Mouse (Mus musculus) liver, embryonic 14.5 days (tissue): ENCODE measurements around the gene Gpr55. TPM values are rescaled to one million over a fixed set of nuclear protein-coding genes. Genes with fewer than 3 reads are reported as not detected.

Experiments
- ATAC-seq: fragments of 200-750 bp; cut with Nextera tagmentation; 2 replicates; pipeline ENCODE4 v1.8.0; 2017; ENCODE audit warnings: moderate number of reproducible peaks, mild to moderate bottlenecking, moderate library complexity; ENCODE audit not compliant: insufficient read depth
- DNase-seq, 3 experiments: peaks; one replicate each; pipeline ENCODE4 v3.0.0-alpha.2; 2012 to 2013; ENCODE audit warnings: low read depth in 3 of 3, low spot score in 3 of 3
- H3K27ac ChIP-seq: fragments of 300-500 bp; sonication (generic); 2 replicates; pipeline ENCODE4 v1.5.1; 2014; ENCODE audit warnings: moderate library complexity, mild to moderate bottlenecking, control low read depth, inconsistent platforms
- H3K27me3 ChIP-seq: fragments of 300-500 bp; sonication (generic); 2 replicates; pipeline ENCODE4 v1.6.1; 2014; ENCODE audit warnings: mild to moderate bottlenecking, low read length, moderate library complexity; ENCODE audit not compliant: control insufficient read depth, insufficient read depth
- H3K36me3 ChIP-seq: fragments of 300-500 bp; sonication (generic); replicated peaks from 2 replicates; pipeline ENCODE4 v1.6.1; 2014; ENCODE audit warnings: low read depth; ENCODE audit not compliant: control insufficient read depth, insufficient read depth
- H3K4me1 ChIP-seq, 2 experiments: fragments of 200-500 bp in 1 of 2; fragments of 300-500 bp in 1 of 2; sonication (generic) in 1 of 2; replicated peaks; 2 replicates each; pipeline ENCODE4 v1.6.1; 2012 to 2014; ENCODE audit warnings: antibody characterized with exemption in 1 of 2, inconsistent platforms in 1 of 2, low read length in 1 of 2; ENCODE audit not compliant: control insufficient read depth in 2 of 2, insufficient read depth in 2 of 2
- H3K4me2 ChIP-seq: fragments of 300-500 bp; sonication (generic); 2 replicates; pipeline ENCODE4 v1.6.1; 2014; ENCODE audit warnings: low read depth, mild to moderate bottlenecking, control low read depth, moderate library complexity
- H3K4me3 ChIP-seq, 2 experiments: fragments of 200-500 bp in 1 of 2; fragments of 300-500 bp in 1 of 2; sonication (generic) in 1 of 2; 2 replicates each; pipeline ENCODE4 v1.5.1; 2012 to 2014; ENCODE audit warnings: low read depth in 2 of 2, low read length in 2 of 2, mild to moderate bottlenecking in 2 of 2, control low read depth in 1 of 2, inconsistent platforms in 1 of 2, moderate library complexity in 1 of 2; ENCODE audit not compliant: insufficient read depth in 1 of 2
- H3K9ac ChIP-seq: fragments of 300-500 bp; sonication (generic); replicated peaks from 2 replicates; pipeline ENCODE4 v1.6.1; 2014; ENCODE audit warnings: mild to moderate bottlenecking, control low read depth, moderate library complexity
- H3K9me3 ChIP-seq: fragments of 300-500 bp; sonication (generic); 2 replicates; pipeline ENCODE4 v1.6.1; 2016; ENCODE audit warnings: low read length, mixed read lengths; ENCODE audit not compliant: control insufficient read depth
- CTCF ChIP-seq: IDR thresholded peaks from 2 replicates; pipeline ENCODE4 v1.5.1; 2016; ENCODE audit warnings: antibody characterized with exemption, low read depth, control low read depth
- EP300 ChIP-seq: IDR thresholded peaks from 2 replicates; pipeline ENCODE4 v1.6.1; 2016; ENCODE audit warnings: antibody characterized with exemption, low read depth
- WGBS: fragments of 180-500 bp; shearing (Covaris S2); extraction: QIAGEN DNeasy Blood & Tissue Kit; methylation state at CpG from one replicate; pipeline ENCODE4 v1.1.7; 2014; ENCODE audit not compliant: insufficient replicate concordance; 5-methylcytosine and 5-hydroxymethylcytosine counted together
- polyA plus RNA-seq, 2 experiments: library from polyadenylated mRNA; depleted of rRNA in 1 of 2; stranded (reverse) in 1 of 2; unstranded in 1 of 2; fragments of >200 nt; fragmentation: Nextera tagmentation in 1 of 2; extraction: Ambion mirVana in 1 of 2; gene quantifications; 2 replicates each; pipeline versions ENCODE4 v1.2.1 to v1.2.3; 2012 to 2014

Gpr55 gene
- polyA plus RNA-seq, 2 experiments, result 0.04 TPM; not detected in 1

DNA sequence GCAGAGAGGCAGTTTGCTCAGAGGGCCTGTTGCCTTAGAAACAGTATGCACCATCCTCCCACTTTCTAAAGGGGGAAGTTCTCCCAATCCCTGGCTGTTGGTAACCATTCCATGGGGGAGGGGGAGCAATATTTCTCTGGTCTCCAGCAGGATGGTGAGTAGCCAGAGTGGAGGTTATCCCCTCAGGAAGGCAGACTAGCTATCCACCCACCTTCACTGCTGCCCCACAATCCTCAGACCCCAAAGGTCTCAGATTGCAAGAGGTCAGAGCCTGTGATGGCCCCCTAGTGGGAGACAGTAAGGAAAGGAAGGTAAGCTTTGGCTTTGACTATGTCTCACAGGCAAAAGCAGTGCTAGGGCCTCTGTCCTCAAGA is 61.4 kb downstream of the Gpr55 start:
- no peak overlapping the region for H3K4me2 ChIP-seq
- no peak overlapping the region for H3K4me3 ChIP-seq
- ATAC-seq, result no peak
- H3K9ac ChIP-seq, result no peak overlapping the region
- H3K27ac ChIP-seq, result no peak overlapping the region
- no peak for TF ChIP-seq EP300
- TF ChIP-seq CTCF, result no peak
- DNase-seq, result no peak
- H3K4me1 ChIP-seq, result peaks cover 0 to 42% of the 10 kb centered on the region in 2 experiments; a peak in 3 of 4 replicates
- no peaks in the 10 kb centered on the region for H3K9me3 ChIP-seq
- no peaks in the 10 kb centered on the region for H3K36me3 ChIP-seq
- H3K27me3 ChIP-seq, result no peaks in the 10 kb centered on the region

DNA sequence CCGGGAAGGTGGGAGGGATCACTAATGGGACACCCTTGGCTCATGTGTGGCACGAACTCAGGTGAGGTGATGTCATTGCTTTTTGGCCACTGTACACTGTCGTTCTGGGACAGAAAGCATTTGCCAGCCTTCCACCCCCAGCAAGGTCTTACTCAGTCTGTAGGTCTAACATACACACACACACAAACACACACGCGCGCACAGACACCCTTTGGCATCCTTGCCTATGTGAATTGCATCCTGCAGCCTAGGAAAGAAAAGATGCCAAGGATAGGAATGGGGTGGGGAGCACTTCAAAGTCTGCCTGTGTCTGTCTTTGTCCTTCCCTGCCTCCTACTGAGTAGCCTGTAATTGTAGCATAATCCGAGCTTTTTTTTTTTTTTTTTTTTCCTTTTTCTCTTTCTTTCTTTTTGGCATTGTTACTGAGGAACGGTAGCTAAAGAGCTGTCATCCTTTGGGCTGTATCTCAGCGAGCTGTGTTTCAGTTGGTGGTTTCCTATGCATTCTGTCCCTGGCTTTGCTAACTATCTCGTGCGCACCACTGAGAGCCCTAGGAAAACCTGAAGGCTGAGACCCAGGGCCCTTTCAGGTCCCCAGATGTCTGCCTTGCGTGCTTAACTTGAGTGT is 61.9 kb downstream of the Gpr55 start:
- no peak for ATAC-seq
- Histone ChIP-seq H3K27me3 (no peaks in the 10 kb centered on the region), H3K36me3 (no peaks in the 10 kb centered on the region), H3K9ac (no peak overlapping the region), H3K9me3 (no peaks in the 10 kb centered on the region), H3K4me2 (no peak overlapping the region), H3K27ac (no peak overlapping the region), H3K4me3 (no peak overlapping the region), H3K4me1 (peaks cover 0 to 45% of the 10 kb centered on the region in 2 experiments; a peak in 3 of 4 replicates)
- TF ChIP-seq CTCF (no peak), EP300 (no peak)
- DNase-seq, result no peak
- WGBS, result 54% methylated on average over 12 of the region's 12 CpGs

DNA sequence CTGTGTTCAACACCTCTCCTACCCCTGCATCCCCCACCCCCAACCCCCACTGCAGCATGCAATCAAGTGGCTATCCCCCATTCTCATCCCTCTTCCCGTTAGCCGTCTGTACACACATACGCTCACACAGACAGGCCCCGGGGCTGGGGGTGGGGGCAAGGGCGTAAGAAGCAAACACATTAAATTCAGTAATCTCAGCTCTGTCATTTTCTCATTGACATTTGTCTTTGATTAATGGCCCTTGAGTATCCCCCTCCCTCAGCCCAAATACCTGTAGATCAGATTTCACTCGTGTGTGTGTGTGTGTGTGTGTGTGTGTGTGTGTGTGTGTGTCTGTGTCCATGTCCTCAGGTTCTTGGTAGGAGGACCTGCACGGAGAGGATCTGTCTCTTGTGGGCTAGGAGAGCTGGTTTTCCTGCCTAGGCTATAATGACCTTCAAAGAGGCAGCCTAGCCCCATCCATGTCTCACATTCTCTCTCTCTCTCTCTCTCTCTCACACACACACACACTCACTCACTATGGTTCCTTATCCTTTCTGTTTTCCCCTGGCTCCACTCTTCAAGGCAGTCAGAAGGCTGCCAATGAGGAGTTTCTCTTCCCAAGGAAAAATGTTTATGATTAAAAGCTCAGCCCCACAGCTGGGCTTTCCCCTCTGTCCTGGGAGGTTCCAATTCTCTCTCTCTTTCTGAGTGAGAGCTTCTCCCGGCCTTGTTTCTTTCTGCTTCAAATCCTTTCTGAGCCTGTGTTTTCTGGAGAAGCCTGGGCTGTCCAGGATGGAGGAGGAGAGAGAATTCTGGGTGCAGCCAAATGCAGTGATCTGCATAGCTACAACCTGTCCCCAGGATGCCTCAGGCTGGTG is 62.7 kb downstream of the Gpr55 start:
- ATAC-seq (no peak), DNase-seq (no peak)
- 60% methylated on average over 8 of the region's 8 CpGs for WGBS
- no peak overlapping the region for H3K9ac ChIP-seq
- no peaks in the 10 kb centered on the region for H3K9me3 ChIP-seq
- no peaks in the 10 kb centered on the region for H3K27me3 ChIP-seq
- H3K36me3 ChIP-seq, result no peaks in the 10 kb centered on the region
- H3K4me3 ChIP-seq, result no peak overlapping the region
- no peak overlapping the region for H3K27ac ChIP-seq
- TF ChIP-seq CTCF, result no peak
- no peak for TF ChIP-seq EP300
- H3K4me1 ChIP-seq, result peaks cover 0 to 45% of the 10 kb centered on the region in 2 experiments; a peak in 3 of 4 replicates
- H3K4me2 ChIP-seq, result no peak overlapping the region

DNA sequence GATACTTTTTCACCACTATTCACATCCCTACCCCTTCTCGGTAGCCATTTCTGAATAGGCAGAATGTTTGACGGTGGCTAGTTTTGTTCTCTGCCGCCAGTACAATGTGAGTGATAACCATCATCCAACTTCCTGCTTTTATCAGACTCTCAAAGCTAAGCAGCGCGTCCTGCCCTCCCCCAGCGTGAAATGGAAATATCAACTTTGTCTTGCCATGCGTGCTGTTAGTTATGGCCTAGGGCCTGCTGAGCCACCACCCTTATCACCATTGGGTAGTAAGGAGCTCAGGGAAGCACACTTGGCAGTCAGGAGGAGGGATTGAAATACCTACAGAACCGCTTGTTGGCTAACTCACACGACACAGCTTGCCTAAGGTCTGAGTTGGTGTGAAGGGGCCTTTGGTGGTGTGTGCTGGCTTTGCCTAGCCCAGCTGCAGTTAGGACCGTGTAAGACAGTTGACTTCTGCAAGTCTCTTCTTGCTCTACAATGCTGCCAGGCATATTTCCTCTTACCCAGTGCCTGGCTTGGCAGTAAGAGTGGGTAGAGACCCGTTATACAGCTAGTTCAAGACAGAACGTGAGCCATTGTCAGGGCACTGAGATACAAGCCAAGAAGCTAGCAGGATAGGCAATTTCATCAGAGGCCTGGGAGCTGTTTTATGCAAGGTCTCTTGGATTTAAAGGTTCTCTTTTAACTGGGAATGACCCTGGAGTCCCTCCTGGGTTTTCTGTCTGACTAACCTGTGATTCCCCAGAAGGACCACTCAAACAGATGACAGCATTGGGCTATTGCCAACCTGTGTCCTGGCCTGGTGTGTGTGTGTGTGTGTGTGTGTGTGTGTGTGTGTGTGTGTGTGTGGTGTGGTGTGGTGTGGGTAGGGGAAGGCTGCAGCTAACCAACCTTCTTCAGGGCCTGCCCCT is 63.8 kb downstream of the Gpr55 start:
- no peak for TF ChIP-seq EP300
- TF ChIP-seq CTCF, result no peak
- Histone ChIP-seq H3K27ac (no peak overlapping the region), H3K4me3 (no peak overlapping the region), H3K4me1 (peaks cover 0 to 41% of the 10 kb centered on the region in 2 experiments; a peak in 3 of 4 replicates), H3K4me2 (no peak overlapping the region), H3K27me3 (no peaks in the 10 kb centered on the region), H3K36me3 (no peaks in the 10 kb centered on the region), H3K9me3 (no peaks in the 10 kb centered on the region), H3K9ac (no peak overlapping the region)
- DNase-seq, result no peak
- WGBS, result 20% methylated on average over 12 of the region's 12 CpGs
- no peak for ATAC-seq

DNA sequence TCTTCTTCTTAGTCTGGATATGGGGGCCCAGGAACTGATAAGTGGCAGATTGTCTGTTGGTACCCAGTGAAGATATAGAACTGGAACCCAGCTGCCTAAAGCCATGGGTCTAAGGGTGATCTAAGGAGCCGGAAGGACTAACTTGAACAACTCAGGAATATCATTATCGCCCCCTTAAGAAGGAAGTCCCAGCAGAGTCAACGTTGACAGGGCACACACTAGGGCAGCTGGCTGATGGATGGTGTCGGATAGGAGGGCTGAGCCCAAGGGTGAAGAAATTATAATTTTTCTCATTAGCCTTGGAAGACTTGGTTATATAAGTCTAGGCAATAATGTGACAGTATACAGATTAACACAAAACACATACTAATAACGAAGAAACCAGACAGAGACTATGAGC is 64.7 kb downstream of the Gpr55 start:
- H3K4me2 ChIP-seq, result peak overlapping the region; percentile 72
- peaks cover 0 to 34% of the 10 kb centered on the region in 2 experiments; a peak in 3 of 4 replicates for H3K4me1 ChIP-seq
- no peaks in the 10 kb centered on the region for H3K27me3 ChIP-seq
- DNase-seq, result no peak
- H3K9ac ChIP-seq, result no peak overlapping the region
- TF ChIP-seq EP300 (no peak), CTCF (no peak)
- WGBS, result 67% methylated on average over 5 of the region's 5 CpGs
- H3K4me3 ChIP-seq, result no peak overlapping the region
- H3K27ac ChIP-seq, result no peak overlapping the region
- ATAC-seq, result no peak
- no peaks in the 10 kb centered on the region for H3K9me3 ChIP-seq
- H3K36me3 ChIP-seq, result no peaks in the 10 kb centered on the region
